Mouse (Mus musculus) retina, postnatal 1 day (tissue): ENCODE data around the gene Trappc3.
"Not testable (repeated sequence)": the region's sequence is repeated elsewhere in the genome, so short reads cannot be mapped to it uniquely, and the experiment has no call there.

ENCODE experiments used
- DNase-seq: peaks from one replicate; pipeline ENCODE4 v3.0.0-alpha.2; 2012

Trappc3 gene

DNA sequence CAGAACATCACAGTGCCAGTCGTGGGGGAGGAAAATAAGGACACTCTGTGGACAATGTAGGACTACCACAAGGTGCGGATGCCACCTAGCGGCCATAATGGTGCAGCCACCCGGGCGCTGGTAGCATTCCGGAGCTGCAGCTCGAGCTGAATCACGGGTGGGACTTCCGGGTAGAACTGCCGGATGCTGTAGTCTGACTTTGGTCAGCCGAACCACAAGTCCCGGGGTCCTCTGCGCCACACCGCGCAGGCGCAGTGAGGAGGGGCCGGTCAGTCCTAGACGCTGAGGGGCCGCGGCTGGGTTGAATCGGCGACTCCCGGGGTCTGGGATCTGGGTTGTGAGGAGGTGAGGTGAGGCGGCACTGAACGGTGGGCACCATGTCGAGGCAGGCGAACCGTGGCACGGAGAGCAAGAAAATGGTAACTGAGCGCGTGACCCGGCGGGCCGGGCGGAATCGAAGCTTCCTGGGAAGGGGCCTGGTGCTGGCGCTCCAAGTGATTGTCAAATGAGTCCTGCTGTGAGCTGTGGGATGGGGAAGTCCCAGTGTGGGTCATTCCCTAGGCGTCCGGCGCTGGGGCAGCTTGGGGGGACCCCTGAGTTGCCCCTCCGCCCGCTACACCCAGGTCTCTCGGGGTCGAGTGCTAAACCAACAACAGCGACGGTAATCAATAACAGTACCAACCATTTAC, at the start of gene Trappc3:
TSS of gene Trappc3 (plus strand) at position 207 of the 689 bp plus-strand sequence.
- DNase-seq: peak; percentile 99

DNA sequence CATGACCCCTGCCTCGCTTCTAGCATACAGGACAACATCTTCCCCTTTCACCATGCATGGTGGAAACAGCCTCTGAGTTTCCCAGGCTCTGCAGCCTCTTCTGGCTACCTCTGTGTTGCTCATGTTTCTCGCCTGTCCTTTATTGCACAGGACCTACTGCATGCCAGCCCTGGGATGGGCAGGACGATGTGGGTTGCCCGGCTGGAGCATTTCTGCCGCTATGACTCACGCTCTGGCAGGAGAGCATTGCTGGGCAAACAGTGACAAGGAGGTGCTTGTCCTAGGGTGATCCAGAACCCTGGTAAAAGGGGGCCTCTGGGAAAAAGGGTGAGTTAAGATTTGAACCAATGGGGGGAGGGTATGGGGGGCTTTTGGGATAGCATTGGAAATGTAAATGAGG, 44.4 kb upstream of the Trappc3 start:
- no peak for DNase-seq

DNA sequence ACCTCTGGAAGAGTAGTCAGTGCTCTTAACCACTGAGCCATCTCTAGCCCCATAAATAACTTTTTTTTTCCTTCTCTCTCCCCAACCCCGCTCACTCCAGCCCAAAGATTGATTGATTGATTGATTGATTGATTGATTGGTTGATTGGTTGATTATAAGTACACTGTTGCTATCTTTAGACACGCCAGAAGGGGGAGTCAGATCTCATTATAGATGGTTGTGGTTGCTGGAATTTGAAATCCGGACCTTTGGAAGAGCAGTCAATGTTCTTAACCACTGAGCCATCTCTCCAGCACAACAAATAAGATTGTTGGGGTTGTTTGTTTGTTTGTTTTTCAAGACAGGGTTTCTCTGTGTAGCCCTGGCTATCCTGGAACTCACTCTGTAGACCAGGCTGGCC, 42.6 kb upstream of the Trappc3 start:
- not testable (repeated sequence) for DNase-seq

DNA sequence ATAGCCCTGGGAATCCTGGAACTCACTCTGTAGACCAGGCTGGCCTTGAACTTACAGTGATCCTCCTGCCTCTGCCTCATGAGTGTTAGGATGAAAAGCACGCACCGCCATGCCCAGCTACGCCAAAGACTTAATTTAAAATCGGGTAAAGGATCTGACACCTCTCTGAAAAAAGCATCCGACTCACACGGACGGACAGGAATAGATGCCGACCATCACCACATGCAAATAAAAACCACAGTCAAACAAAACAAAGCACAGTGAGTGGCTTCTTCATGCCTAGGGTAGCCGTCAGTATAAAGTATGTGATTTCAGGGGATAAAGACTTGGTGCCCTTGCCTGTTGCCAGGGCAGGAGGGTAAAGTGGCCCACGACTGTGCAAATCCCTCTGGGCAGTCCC, 42.1 kb upstream of the Trappc3 start:
- no peak for DNase-seq

DNA sequence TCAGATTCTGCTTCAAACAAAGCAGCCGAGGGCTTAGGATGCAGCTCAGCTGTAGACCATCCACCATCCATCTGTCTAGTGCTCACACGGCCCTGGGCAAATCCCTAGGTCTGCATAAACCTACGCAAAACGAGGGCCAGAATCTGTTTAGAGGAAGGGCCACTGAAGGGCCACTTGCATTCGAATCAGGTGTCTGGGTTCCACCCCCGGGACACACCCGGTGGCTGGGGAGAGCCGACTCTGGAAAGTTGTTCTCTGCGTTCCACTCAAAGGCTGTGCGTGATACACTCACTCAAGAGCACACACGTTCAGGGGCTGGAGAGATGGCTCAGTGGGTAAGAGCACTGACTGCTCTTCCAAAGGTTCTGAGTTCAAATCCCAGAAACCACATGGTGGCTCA, 39.5 kb upstream of the Trappc3 start:
- no peak for DNase-seq

DNA sequence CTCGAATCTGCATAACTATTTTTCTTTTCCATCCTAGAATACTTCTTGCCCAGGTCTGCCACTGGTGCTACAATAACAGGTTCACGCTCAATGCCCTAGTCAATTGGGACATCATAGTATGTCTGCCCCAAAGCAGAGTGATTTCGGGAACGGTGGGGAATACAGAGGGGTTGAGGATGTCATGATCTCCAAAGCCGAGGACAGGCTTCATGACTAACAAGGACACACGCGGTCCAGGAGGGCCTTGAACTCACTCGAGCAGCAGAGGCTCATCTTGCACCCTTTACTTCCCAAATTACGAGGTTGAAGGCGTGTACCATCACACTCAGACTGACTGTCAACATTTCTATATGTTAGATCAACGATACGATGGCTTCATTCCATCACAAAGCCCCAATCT, 35.5 kb upstream of the Trappc3 start:
- no peak for DNase-seq

DNA sequence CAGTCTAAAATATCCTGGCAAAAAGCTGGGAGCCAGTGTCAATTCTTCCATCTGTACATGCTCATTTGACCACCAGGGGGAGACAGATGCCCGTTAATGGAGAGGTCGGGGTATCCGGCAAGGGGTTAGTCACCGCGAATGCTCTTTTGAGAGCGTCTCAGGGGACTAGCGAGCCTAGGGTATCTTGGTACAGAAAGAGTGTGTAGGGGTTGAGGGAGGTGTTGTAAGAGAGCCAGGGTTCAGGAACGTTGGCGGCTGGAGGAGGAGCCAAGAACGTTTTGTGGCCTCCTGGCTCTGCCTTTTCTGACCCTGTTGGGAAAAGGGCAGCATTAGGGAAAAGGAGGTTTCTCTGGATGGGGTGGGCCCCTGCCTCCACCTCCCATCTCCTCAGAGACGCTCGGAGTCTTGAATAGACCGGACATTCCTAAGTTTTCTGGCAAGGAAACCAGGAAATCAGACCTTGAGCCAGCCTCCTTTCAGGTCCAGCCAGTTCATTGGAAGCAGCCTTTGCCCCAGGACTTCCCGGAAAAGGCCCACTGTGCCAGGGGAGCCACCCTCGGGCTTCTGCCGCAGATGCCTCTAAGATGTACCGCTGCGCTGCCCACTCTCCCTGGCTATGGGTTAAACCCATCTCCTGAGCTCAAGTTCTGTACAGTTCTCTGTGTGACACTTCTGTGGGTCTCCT, 34.9 kb upstream of the Trappc3 start:
- peak; percentile 91 for DNase-seq

DNA sequence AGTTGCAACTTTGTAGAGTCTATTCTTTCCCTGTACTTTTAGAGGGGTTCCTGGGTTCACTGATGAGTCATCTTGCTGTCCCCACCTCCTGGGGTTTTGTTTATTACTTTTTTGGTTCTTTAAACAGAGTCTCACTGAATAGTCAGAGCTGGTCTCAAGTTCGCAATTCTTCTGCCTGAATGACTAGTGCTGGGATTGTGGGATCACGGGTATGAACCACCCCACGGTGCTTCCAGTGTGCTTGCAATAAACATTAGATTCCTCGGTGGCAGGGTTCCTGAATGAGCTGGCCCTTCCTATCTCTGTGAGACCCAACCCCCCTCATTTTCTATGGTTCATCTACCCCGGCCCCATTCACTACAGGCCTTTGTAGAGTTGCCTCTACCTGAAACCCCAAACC, 34.0 kb upstream of the Trappc3 start:
- DNase-seq: no peak

DNA sequence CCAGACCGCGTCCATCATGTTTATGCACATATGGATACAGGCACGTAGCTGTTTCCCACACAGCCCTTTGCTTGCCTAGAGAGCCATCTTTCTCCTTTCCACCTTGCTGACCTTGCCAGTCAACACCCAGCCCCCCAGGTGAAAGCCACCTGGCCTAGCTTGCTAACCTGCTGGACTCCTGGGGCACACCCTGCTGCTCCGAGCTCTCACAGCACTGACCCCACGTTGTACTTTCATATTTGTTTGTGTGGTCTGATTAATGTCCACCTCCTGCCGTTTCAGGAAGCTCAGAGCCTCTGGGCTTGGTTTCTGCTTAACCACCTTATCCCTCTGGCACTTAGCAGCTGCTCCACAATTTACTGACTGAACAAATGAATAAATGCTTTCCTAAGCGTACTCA, 32.2 kb upstream of the Trappc3 start:
- DNase-seq: no peak

DNA sequence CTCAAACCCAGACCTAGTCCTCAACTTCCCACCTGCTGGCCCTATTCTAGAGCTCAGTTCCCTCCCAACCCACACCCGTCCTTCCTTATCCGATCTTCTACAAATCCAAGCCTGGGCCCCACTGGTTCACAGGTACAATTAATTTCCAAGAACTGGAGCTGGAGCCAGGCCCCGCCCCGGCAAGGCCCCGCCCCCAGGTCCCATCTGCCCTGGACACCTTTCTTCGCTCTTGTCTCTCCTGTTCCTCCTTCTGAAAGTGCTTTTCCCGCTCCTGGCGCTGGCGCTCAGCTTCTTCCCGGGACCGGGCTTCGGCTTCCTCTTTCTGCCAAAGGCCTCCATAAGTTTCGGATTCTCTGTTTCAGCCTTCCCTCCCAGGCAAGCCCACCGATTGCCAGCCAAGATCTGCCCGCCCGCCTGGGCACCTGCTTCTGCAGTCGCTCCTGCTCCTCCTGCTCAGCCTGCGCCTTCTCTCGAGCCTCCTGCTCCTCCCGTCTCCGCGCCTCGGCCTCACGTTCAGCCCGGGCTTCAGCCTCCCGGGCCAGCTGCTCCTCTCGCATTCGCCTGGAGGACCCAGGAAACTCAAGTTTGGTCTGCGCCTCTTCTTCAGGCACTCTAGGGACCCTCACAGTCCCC, 28.3 kb upstream of the Trappc3 start:
- no peak for DNase-seq

DNA sequence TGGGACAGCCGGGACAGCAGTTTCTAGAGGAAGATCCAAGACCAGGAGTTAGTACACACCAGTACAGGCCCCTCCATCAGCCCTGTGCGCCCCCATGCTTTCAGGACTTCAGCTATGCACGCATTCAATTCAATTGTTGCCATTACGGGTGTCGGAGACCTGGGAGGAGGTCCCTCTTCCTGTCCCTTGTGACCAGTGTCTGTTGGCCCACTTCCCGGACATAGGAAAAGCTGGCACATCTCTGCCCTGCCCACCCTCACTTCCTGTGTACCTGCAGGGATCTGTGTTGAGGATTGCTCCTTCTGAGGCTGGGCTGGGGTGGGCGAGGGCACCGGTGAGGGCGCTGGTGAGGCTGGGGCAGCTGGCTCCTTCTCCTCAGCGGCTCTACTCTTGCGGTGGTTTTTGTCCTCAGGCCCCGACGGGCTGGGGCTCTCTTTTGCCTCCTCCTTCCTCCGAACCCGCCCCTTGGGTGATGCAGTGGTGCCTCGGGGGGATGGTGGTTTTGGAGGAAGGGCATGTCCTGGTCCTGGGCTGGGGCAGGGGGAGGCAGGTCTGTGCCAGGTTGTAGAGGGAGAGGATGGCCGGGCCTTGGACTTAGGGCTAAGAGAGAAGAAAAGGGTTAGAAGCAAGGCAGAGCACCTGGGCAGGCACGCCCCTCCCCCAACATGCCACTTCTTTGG, 27.5 kb upstream of the Trappc3 start:
- no peak for DNase-seq

DNA sequence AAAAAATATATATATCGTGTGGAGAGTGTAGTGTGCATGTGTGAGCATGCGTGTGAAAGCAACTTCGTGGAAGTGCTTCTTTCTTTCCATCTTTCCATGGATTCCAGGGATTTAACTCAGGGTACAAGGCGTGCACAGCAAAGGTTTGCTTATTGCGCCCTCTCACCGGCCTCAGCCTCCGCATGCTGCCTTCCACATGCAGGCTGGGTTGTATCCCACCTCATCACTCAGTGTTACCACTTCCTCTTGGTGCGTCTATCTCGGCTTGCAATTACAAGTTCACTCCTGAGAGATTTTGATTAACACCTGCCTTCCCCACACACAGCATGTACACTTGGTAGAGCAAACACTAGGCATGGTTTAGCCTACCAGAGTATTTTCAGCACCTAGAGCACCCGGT, 26.9 kb upstream of the Trappc3 start:
- no peak for DNase-seq

DNA sequence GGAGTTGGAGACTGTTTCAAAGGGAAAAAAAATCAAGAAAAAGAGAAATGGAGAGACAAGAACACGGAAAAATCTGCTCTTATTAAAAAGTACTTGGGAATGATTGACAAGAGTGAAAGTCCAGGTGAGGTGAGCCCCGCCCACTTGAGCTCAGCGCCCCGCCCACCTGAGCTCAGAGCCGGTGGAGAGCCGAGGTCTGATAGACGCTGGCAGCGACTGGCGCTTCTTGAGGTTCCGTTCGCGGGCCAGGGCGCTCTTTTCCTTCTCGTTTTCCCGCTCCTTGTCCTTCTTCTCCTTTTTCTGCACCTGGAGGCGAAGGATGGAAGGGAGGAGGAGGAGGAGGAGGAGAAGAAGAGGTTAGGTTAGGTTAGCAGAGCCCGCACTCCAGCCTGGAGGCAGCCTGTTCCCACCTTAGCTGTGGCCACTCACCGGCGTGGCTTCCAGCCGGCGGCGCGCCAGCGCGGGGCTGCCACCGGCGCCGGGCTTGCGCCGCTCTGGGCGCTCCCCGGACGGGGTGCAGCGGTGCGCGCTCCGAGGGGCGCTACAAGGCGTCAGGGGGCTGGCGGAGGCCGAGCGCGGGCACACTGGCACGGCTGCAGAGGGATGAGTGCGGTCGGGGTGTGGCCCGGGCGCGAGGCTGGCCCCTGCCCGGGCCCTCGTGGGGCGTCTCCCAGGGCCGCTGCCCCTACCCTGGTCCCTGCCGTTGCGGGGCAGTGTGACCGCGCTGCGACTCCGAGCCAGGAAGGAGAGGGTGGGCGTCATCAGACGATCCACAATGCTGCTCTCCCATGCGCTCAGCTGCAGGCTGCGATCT, 25.5 kb upstream of the Trappc3 start:
- DNase-seq: no peak

DNA sequence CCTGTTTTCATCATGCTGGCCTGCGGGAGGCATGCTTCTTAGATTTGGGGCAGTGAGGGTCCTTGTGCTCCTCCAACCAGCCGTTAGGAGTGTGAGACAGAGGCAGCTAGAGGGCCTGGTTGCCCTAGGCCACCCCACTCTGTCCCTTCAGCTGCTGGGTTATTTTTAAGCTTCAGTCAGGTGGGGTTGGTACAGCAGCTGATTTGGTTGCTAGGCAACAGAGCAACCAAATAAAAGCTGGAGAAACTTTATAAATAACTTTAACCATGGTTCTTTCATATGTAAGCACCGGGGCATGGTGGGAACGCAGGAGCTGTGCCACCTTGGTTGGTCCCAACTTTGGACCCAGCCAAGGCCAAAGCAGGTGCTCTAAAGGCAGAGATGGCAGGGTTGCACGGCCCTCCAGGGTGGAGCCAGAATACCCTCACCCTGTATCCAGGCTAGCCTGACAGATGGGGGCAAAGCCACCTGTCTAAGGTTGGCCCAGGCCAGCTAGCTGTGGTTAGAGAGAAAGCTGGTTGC, 24.3 kb upstream of the Trappc3 start:
- no peak for DNase-seq

DNA sequence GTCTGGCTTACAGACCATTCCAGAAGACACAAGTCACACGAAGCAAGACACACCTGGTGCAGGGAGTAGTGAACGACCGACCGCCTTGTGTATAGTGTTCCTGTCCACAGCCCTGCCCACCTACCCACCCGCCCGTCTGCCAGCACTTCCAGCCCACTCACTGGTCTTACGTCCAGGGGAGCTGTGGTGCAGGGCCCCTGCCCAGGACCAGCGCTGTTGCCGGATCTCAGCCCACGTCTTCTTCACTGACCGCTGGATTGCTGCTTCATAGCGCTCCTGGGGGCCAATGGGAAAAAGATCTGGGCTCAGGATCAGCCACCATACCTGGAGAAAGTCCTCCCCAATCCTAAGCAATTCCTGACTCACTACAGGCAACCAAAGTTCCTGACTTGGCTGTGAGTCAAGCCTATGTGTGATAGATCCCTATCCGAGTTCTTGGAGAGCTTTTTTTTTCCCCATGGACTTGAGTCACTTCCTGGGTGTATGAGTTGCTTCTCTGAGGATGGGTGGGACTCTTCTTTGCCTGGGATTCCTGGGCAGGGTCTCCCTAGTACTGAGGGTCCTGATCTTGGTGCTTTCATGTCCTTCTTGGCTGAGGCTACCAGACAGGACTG, 22.2 kb upstream of the Trappc3 start:
- DNase-seq: no peak

DNA sequence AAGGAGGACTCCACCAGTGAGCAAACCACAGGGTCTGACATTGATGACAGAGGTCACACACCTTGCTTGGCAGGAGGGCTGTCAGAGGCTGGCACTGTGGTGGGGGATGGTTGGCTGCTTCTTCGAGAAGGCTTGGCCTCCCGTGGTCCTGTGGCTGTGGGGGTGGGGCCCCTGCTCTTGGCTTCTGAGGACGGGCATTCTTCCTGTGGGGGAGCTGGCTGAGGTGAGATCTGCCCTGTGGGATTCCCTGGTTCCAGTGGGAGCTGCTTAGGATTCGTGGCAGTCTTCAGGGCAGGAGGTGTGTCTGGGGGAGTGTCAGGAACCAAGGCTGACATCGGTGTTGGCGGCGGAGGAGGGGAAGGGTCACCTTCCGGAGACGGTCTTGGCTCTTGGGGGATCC, 20.2 kb upstream of the Trappc3 start:
- DNase-seq: no peak

DNA sequence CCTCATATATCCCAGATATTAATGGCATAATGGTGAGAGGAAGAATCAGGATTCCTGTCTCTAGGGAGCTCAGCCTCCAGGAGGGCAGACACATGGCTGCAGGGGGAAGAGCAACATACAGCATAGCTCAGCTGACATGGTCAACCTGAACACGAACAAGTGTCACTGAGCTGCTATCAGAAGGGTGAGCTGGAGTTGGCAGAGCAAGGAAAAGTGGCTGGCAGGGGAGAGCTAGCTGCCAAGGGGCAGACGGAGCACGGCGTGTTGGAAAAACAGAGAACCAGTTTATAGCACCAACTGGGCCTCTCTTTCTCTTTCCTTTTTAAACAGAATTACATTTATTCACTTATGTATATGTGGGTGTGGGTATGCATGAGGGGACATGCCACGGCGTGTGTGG, 19.6 kb upstream of the Trappc3 start:
- DNase-seq: no peak

DNA sequence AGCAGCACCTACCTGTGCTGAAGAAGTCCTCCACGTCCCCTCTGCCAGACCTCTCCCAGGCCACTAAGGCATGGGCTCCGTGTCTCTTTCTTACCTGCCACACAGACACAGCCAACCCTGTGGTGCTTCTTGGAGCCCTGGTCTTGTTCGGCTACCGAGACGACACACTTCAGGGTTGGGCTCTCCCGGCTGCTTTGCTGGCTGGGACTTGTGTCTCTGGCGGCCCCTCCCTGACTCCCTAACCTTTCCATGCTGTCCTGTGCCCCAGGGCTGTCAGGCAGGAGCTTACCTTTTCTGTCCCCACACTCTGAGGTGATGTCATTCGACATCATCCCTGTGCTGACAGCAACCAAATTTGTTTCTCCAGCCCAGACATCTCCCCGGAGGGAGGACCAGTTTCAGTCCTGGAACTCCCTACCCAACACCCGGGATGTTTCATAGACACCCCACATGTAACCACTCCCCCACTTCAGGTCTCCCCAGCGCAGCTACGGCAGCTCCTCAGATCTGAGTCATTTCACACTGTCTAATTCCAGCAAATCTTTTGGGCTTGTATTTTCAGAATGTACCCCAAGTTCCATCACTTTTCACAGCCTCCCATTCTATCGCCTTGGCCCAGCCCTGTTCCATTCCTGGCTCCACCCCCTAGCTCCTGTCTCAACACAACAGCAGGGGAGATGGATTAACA, 15.8 kb upstream of the Trappc3 start:
- DNase-seq: no peak

DNA sequence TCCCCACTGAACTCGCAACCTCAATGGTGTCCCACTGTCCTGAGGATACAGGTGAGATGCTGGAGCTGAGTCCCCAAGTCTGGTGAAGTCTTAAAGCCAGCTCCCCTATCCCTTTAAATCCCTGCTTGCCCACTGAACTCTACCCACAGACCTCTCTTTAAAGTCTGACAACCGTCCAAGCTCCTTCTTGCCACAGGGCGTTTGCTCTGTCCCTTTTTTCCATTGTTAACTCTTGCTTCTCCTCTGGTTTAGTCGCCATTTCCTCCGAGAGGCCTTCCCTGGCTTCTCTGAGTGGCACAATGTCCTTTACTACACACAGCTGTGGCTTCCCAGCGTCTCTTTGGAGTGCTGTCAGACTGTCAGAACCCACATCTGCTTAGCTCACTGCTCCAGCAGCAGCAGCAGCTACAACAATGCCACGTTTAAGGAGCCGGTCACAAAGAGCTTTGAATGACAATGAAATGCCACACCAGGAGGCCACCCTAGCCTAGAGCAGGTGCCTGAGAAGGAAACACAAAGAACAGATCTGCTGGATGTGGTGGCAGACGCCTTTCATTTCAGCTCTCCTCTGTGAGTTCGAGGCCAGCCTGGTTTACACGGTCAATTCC, 13.8 kb upstream of the Trappc3 start:
- DNase-seq: peak; percentile 65

DNA sequence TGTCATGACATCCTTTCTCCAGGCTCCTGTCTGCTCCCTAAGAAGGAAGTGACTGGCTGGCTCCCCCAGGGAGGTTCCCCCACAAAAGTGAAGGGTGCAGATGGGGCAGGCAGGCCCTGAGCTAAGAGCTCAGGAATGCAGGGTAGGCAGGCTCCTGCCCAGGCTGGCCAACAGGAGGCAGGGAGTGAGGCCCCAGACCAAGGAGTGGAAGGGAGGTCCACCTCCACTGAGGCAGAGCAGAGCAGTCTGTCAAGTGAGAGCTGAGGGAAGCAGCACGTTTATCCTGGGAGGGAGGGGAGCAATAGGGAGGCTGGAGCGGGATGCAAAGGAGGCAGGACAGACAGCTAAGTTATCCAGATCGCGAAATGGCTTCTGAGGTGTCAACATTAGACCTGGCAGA, 11.5 kb upstream of the Trappc3 start:
- DNase-seq: no peak

DNA sequence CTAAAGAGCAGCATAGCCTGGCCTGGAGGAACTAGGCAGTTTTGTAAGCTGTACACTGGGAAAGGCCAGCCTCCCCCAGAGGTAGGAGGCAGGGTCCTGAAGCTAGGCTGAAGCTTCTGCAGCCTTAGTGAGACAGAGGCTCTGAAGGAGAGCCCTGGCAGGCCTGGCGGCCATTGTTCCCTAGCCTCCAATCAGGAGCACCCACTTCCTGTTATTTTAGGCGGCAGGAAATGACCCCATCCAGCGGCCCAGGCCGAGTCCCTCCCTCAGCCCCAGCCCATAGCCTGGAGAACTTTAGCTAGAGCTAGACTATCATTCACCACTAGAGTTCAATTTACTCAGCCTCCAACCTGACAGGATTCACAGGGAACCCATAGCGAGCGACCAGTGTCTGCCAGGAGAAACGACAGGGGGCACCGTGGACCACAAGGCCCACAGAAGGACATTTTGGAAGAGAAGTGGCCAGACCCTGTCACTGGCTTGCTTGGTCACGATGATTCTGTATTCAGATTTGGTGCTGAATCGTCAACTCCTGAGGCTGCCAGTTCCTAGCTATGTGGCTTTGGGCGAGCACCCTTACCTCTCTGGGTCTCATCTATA, 10.4 kb upstream of the Trappc3 start:
- DNase-seq: no peak
